Mouse (Mus musculus) cerebellum, adult 9-10 months (tissue): ENCODE measurements around the gene Mrs2.
A peak's percentile ranks its signal among the peaks of the same experiment; 100 is the strongest.

ENCODE experiments used
- DNase-seq: peaks from one replicate; pipeline ENCODE4 v3.0.0; 2022

Gene Mrs2

GRCm38 (mm10) chr13:25019793-25020539, at the start of gene Mrs2:
TSS of gene Mrs2 (minus strand) at chr13:25020379.
- DNase-seq: peak; percentile 89

GRCm38 (mm10) chr13:25069765-25070164, 49.6 kb upstream of the Mrs2 start:
- DNase-seq: no peak

GRCm38 (mm10) chr13:25067183-25067582, 47.0 kb upstream of the Mrs2 start:
- DNase-seq: no peak

GRCm38 (mm10) chr13:25066659-25067058, 46.5 kb upstream of the Mrs2 start:
- DNase-seq: no peak

GRCm38 (mm10) chr13:25055873-25056667, 35.9 kb upstream of the Mrs2 start, which contains the start of gene Dcdc2a:
TSS of gene Dcdc2a (plus strand) at chr13:25056004.
- no peak for DNase-seq

- DNase-seq: peak; percentile 26
Measured at GRCm38 (mm10) chr13:25055111-25055554, 35.0 kb upstream of the Mrs2 start.

GRCm38 (mm10) chr13:25052671-25053070, 32.5 kb upstream of the Mrs2 start:
- DNase-seq: no peak

- no peak for DNase-seq
Measured at GRCm38 (mm10) chr13:25039488-25039887, 19.3 kb upstream of the Mrs2 start.

GRCm38 (mm10) chr13:25027114-25027425, 6.9 kb upstream of the Mrs2 start:
- DNase-seq: no peak

GRCm38 (mm10) chr13:25026409-25027113, 6.4 kb upstream of the Mrs2 start:
- no peak for DNase-seq

GRCm38 (mm10) chr13:25024655-25025054, 4.5 kb upstream of the Mrs2 start:
- no peak for DNase-seq

GRCm38 (mm10) chr13:25023129-25023528, 3.0 kb upstream of the Mrs2 start:
- DNase-seq: no peak

GRCm38 (mm10) chr13:25022386-25022785, 2.2 kb upstream of the Mrs2 start:
- no peak for DNase-seq

- no peak for DNase-seq
Measured at GRCm38 (mm10) chr13:25020540-25020892, 337 bp upstream of the Mrs2 start.

- DNase-seq: no peak
Measured at GRCm38 (mm10) chr13:25018316-25018715, 1.9 kb downstream of the Mrs2 start.

- DNase-seq: peak; percentile 45
Measured at GRCm38 (mm10) chr13:25007115-25007514, 13.1 kb downstream of the Mrs2 start.

GRCm38 (mm10) chr13:25002965-25003364, 17.2 kb downstream of the Mrs2 start:
- no peak for DNase-seq

- no peak for DNase-seq
Measured at GRCm38 (mm10) chr13:24999538-24999937, 20.6 kb downstream of the Mrs2 start.

- DNase-seq: no peak
Measured at GRCm38 (mm10) chr13:24993160-24993559, 27.0 kb downstream of the Mrs2 start.

- DNase-seq: no peak
Measured at GRCm38 (mm10) chr13:24989006-24989405, 31.2 kb downstream of the Mrs2 start.

- DNase-seq: peak; percentile 47
Measured at GRCm38 (mm10) chr13:24988391-24988790, 31.8 kb downstream of the Mrs2 start.

GRCm38 (mm10) chr13:24985435-24985834, 34.7 kb downstream of the Mrs2 start:
- DNase-seq: peak; percentile 20

GRCm38 (mm10) chr13:24981031-24981430, 39.1 kb downstream of the Mrs2 start:
- no peak for DNase-seq
